Mouse (Mus musculus) cerebellum, adult 9-10 months (tissue): Measurements from ENCODE around the gene 1700020N01Rik.

ENCODE experiments used
- DNase-seq: peaks from one replicate; pipeline ENCODE4 v3.0.0; 2022

Gene 1700020N01Rik

DNA sequence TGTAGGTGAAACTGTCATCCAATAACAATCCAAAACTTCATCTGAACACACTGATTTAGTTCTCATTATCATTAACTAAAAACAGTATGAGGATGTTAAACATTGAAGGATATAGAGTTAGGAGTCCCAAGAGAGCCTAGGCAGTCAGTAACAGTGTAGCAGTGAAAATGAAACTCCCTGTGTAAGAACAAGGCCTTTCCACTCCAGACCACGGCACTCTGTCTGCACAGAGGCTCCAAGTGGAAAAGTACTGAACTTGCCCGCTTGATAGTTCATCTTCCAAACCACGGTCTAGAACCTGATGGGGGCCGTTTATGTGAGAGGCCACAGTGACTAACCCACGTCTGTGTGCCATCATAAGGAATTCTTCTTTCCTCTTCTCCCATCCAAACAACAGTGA is 77.2 kb downstream of the 1700020N01Rik start:
- DNase-seq, result no peak
